Mouse (Mus musculus) bone marrow, adult 2 months (tissue): ENCODE results near the gene Hnrnpll. TPM values are rescaled to one million over a fixed set of nuclear protein-coding genes. Genes with fewer than 3 reads are reported as not detected.

ENCODE experiments used
- H3K27ac ChIP-seq: fragments of 200-500 bp; 2 replicates; pipeline ENCODE4 v1.5.1; 2012; ENCODE audit warnings: low read depth, mild to moderate bottlenecking, control low read depth, inconsistent platforms, low read length; ENCODE audit not compliant: control insufficient read depth, poor library complexity, insufficient read depth
- H3K4me1 ChIP-seq: fragments of 200-500 bp; 2 replicates; pipeline ENCODE4 v1.6.1; 2011; ENCODE audit warnings: low read length; ENCODE audit not compliant: control insufficient read depth, insufficient read depth
- H3K4me3 ChIP-seq: fragments of 200-500 bp; replicated peaks from 2 replicates; pipeline ENCODE3; 2011; ENCODE audit warnings: mild to moderate bottlenecking, low read depth, low read length, control low read depth; ENCODE audit not compliant: control insufficient read depth
- CTCF ChIP-seq: fragments of 200-500 bp; IDR thresholded peaks from 2 replicates; pipeline ENCODE4 v1.5.1; 2011; ENCODE audit warnings: low read length, control low read depth; ENCODE audit not compliant: control insufficient read depth, insufficient read depth
- POLR2A ChIP-seq: fragments of 200-500 bp; IDR thresholded peaks from 2 replicates; pipeline ENCODE4 v1.6.1; 2011; ENCODE audit warnings: low read depth, mild to moderate bottlenecking, control low read depth, low read length, borderline replicate concordance; ENCODE audit not compliant: control insufficient read depth
- WGBS: fragments of 180-500 bp; shearing (Covaris S2); methylation state at CpG from one replicate; pipeline ENCODE4 v1.1.7; 2018; 5-methylcytosine and 5-hydroxymethylcytosine counted together
- polyA plus RNA-seq: library from polyadenylated mRNA; stranded (reverse); fragments of >200 nt; gene quantifications from 2 replicates; pipeline ENCODE4 v1.2.4, GENCODE M21; 2011; ENCODE audit warnings: low replicate concordance; ENCODE audit not compliant: missing spikeins, insufficient read depth, insufficient read length

Hnrnpll gene
- polyA plus RNA-seq, 1 experiment: 21.8 TPM

DNA sequence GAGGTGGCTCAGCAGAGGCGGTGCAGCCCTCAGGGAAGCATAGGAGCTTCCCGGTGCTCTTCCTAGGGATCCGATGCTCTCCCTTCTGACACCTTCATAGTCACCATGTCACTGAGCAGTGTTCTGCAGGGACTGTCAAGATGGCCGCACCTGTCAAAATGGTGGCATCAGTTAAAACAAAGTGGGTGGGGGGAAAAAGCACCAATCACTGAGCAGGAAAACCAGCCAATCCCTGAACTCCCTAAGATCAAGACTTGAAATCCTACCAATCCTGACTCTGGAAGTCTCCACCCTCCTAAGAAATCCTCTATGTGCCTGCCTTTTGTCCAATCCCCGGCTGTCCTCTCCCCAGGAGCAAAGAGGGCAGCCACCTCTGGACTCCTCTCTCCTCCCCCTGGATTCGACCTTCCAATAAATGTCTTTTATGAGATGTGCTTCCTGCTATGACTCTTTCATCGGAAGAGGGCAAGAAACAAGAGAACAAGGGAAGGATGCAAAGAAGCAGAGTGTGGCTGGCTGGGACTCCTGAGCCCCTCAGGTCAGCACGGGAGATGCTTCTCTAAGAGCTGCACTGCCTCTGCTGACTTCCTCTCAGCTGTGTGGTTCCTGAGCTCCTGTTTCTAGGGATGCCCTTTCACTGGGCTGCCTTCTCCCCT, 1.8 kb upstream of the Hnrnpll start:
- no peak for TF ChIP-seq CTCF
- Histone ChIP-seq H3K27ac (no peak overlapping the region), H3K4me1 (no peaks in the 10 kb centered on the region; the same call in 1 of the 2 replicates), H3K4me3 (peak overlapping the region; percentile 20)
- 72% methylated on average over 8 of the region's 8 CpGs for whole genome bisulfite sequencing

DNA sequence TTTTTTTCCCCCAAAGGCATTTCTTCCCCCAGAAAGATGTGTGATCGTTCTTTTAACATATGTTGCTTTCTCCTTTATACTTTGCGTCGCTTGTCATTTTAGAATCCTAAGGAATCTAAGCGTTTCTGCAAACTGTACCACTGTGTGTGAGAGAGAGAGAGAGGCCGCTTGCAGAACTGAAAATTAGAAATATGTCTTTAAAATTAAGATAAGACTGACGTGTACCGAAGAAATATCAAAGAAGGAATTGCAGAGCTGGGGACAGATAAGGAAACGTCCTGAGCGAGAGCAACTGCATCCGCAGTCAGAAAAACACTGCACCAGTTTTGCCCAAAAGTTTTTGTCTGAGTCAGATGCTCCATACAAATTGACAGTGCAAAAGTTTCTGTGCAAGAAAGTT, 1.3 kb upstream of the Hnrnpll start:
- TF ChIP-seq POLR2A (no peak), CTCF (no peak)
- WGBS: 61% methylated on average over 10 of the region's 10 CpGs
- no peak overlapping the region for H3K27ac ChIP-seq

DNA sequence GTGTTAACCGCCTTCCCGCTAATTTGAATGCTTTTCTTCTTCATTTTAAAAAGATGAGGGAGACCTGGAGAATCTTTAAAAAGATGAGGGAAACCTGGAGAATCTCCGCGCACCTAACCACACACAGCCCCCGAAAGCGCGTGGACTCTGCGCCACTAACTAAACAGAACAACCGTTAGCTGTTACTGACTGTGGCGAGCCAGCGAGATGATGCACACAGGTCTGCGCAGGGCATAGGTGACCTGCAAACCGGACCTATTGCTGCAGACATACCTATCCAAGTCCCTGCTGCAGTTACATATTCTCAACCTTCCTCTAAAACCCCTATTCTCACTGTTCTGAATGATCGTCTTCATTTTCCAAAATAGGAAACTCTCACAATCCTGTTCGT, 481 bp upstream of the Hnrnpll start:
- TF ChIP-seq CTCF (no peak), POLR2A (no peak)
- WGBS: under 1% methylated on average over 15 of the region's 15 CpGs
- Histone ChIP-seq H3K4me1 (no peaks in the 10 kb centered on the region; the same call in 1 of the 2 replicates), H3K4me3 (peak overlapping the region; percentile 88), H3K27ac (peak overlapping the region; percentile 99)

More for the DNA sequence above, 1.3 kb upstream of the Hnrnpll start:
- H3K4me1 ChIP-seq: no peaks in the 10 kb centered on the region; the same call in 1 of the 2 replicates
- no peak overlapping the region for H3K4me3 ChIP-seq

DNA sequence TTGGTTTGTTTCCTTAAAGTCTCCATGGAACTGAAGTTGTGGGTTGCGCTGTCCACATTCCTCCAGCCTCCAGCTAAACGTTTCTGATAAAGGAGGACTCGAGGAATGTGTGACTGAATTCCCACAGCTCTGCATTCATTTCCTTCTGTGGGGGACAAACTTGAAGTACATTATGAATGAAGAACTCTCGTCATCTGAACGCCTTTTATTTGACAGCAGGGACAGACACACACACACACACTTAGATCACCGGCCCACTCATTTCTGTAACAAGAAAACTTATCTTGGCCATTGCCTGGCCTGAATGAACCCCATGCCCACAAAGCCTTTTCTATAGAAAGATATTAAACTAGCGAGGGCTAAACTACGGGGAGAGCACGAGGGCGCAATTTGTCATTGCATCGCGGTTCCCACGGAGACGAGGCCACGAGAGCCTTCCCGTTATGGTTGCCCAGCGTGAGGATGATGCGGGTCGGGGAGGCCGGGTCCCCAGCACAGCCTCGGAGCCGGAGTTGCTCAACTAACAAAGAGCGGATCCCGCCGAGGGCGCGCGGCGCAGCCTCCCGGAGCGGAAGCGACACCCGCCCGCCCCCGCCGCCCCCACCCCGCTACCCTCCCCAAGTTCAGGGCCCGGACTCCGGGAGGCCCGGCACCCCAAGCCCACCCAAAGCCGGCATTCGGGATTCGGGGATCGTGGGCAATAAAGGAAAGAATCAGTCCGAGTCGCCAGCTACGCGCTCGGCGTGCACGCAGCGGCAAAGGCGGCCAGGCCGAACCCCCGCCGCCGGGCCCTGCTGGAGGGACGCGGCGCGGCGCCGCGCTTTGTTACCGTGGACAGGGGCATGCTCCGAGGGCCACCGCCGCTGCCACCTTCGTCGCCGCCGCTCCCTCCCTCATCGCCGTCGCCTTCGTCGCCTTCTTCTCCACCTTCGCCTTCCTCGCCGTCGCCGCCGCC, 1.0 kb downstream of the Hnrnpll start:
- under 1% methylated on average over 83 of the region's 83 CpGs for WGBS
- TF ChIP-seq POLR2A: 0 out of 2 replicates have a peak, but pooled peaks have one; percentile 32
- TF ChIP-seq CTCF: no peak
- Histone ChIP-seq H3K4me1 (no peaks in the 10 kb centered on the region; the same call in 1 of the 2 replicates), H3K27ac (peak overlapping the region; percentile 99), H3K4me3 (peak overlapping the region; percentile 88)

DNA sequence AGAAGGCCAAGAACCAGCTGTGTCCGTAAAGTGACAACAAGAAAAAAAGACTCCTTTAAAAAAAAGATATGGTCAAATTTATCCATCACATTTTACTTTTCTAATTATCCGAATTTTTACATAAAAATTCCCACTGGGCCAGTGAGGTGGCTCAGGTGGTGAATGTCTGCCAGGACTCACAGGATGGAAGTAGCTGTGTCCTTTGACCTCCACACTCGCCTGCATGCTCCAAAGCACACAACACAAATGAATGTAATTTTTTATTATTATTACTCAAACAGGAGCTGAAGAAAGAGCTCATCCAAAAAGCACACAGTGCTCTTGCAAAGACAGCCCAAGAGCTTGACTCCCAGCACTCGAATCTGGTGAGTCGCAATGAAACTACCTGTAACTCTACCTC, 2.0 kb downstream of the Hnrnpll start:
- peak overlapping the region; percentile 58 for H3K4me3 ChIP-seq
- TF ChIP-seq POLR2A: no peak
- 49% methylated on average over 5 of the region's 5 CpGs for WGBS
- no peaks in the 10 kb centered on the region; the same call in 1 of the 2 replicates for H3K4me1 ChIP-seq
- no peak overlapping the region for H3K27ac ChIP-seq

DNA sequence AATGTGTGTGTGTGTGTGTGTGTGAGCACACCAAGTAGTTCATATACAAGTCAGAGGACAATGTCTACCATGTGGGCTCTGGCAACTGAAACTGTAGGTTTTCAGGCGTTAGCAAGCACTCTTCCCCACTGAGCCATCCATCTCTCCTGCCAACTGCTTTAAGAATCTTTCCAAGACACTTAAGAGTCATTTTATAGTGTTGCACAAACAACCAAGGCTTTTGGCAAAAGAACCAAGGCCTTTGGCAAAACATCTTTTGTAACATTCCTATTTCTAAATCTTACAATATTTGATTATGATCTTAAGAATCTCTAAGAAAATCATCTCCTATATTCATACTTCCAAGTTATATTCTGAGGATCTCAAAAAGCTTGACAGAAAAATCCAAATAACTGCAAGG, 2.4 kb downstream of the Hnrnpll start:
- no peaks in the 10 kb centered on the region; the same call in 1 of the 2 replicates for H3K4me1 ChIP-seq
- 26% methylated on average over 1 of the region's 1 CpGs for WGBS
- H3K4me3 ChIP-seq: no peak overlapping the region
- no peak overlapping the region for H3K27ac ChIP-seq
- TF ChIP-seq POLR2A: no peak
- TF ChIP-seq CTCF: no peak

DNA sequence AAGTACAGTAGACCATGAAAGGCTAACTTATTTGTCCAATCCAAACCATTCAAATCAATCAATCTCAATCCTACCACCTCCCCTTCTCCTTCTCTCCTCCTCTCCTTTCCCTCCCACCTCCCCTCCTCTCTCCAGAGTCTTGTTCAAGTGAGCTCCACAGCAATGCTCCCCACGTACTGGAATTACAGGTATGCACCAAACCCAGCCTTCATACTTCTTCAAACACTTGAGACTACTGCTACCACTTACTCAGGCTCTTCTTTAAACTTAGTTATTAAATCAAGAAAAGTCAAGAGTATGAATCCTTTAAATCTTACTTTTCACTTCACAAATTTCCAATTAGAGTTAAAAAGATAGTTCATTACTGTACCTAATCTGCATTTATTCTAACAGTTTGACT, 3.6 kb downstream of the Hnrnpll start:
- H3K4me3 ChIP-seq: no peak overlapping the region
- TF ChIP-seq CTCF: no peak
- no peak for TF ChIP-seq POLR2A
- 74% methylated on average over 1 of the region's 1 CpGs for WGBS
- no peak overlapping the region for H3K27ac ChIP-seq
- H3K4me1 ChIP-seq: no peaks in the 10 kb centered on the region; the same call in 1 of the 2 replicates

DNA sequence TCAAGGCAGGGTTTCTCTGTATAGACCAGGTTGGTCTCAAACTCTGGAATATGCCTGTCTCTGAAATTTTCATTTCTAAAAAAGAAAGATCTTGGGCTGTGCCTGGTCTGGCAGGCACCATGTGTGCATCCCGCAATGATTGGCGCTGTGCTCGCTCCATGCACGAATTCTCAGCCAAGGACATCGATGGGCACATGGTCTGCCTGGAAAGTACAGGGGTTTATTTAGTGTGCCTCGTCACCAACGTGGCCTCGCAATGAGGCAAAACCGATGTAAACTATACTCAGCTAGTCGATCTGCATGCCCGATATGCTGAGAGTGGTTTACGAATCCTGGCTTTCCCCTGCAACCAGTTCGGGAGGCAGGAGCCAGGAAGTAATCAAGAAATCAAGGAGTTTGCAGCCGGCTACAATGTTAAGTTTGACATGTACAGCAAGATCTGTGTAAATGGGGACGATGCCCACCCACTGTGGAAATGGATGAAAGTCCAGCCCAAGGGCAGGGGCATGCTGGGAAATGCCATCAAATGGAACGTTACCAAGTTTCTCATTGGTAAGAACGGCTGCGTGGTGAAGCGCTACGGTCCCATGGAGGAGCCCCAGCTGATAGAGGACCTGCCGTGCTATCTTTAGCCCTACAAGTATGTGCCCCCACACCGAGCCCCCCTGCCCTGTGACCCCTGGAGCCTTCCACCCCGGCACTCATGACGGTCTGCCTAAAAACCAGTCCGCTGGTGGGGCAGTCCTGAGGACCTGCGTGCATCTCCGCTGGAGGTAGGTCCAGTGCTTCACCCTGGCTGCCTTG, 8.0 kb downstream of the Hnrnpll start:
- H3K27ac ChIP-seq: no peak overlapping the region
- no peak overlapping the region for H3K4me3 ChIP-seq
- WGBS: 91% methylated on average over 27 of the region's 27 CpGs
- H3K4me1 ChIP-seq: no peaks in the 10 kb centered on the region; the same call in 1 of the 2 replicates
- TF ChIP-seq POLR2A (no peak), CTCF (no peak)
